Mouse (Mus musculus) cortical plate, adult 2 months (tissue): ENCODE measurements around the gene Ninl.

ENCODE experiments used
- CTCF ChIP-seq: fragments of 200-500 bp; IDR thresholded peaks from 2 replicates; pipeline ENCODE4 v1.5.1; 2011; ENCODE audit warnings: mild to moderate bottlenecking, control low read depth, low read length; ENCODE audit not compliant: insufficient read depth; ENCODE audit errors: extremely low read depth
- POLR2A ChIP-seq: fragments of 200-500 bp; IDR thresholded peaks from 2 replicates; pipeline ENCODE4 v1.6.1; 2011; ENCODE audit warnings: mild to moderate bottlenecking, low read length, control low read depth; ENCODE audit not compliant: insufficient read depth; ENCODE audit errors: extremely low read depth

- no peak for TF ChIP-seq POLR2A
- TF ChIP-seq CTCF = no peak
These were observed 105.7 kb downstream of the Ninl start for GRCm38 (mm10) chr2:150933482-150933881.
